Mouse (Mus musculus): ENCODE measurements around the gene Acsl3. TPM values are rescaled to one million over a fixed set of nuclear protein-coding genes. Genes with fewer than 3 reads are reported as not detected.

The Acsl3 gene
- total and polyA plus RNA-seq, 3 experiments, result 2.6 to 6.6 (median 4.4) TPM

GRCm38 (mm10) chr1:78725191-78725490 lies 67.5 kb downstream of the Acsl3 start:
- Histone ChIP-seq H3K27ac (no peak overlapping the region), H3K4me3 (no peak overlapping the region), H3K79me2 (replicated peaks; ENCODE audit: control insufficient read depth, insufficient read depth, low read length) (no peaks in the 10 kb centered on the region), H3K9ac (ENCODE audit: low read depth, low read length) (no peak overlapping the region), H3K27me3 (ENCODE audit: control insufficient read depth, insufficient read depth, low read length) (no peaks in the 10 kb centered on the region), H3K4me1 (ENCODE audit: control insufficient read depth, insufficient read depth, low read length) (0 out of 2 replicates have a peak, but pooled peaks cover 3% of the 10 kb centered on the region), H3K36me3 (ENCODE audit: control insufficient read depth, insufficient read depth, low read length) (no peaks in the 10 kb centered on the region)
- WGBS, result 43% methylated on average over 3 of the region's 3 CpGs
- DNase-seq, result no peak
- no peak for TF ChIP-seq POLR2A (IDR thresholded peaks at IDR 0.05; ENCODE audit: insufficient read depth, low read depth, low read length)
- no peak for TF ChIP-seq EP300 (IDR thresholded peaks at IDR 0.05; ENCODE audit: insufficient read depth, low read depth, low read length)
- TF ChIP-seq CTCF (IDR thresholded peaks at IDR 0.05), result no peak
- intact Hi-C loops (cut with DNase I), result no loop called here

- 42% methylated on average over 6 of the region's 6 CpGs for WGBS
- no peaks in the 10 kb centered on the region for H3K36me3 ChIP-seq (ENCODE audit: control insufficient read depth, insufficient read depth, low read length)
- no peak overlapping the region for H3K9ac ChIP-seq (ENCODE audit: low read depth, low read length)
- 0 out of 2 replicates have a peak, but pooled peaks cover 3% of the 10 kb centered on the region for H3K4me1 ChIP-seq (ENCODE audit: control insufficient read depth, insufficient read depth, low read length)
- TF ChIP-seq POLR2A (IDR thresholded peaks at IDR 0.05; ENCODE audit: insufficient read depth, low read depth, low read length) (no peak), CTCF (IDR thresholded peaks at IDR 0.05) (peak; percentile 25), EP300 (IDR thresholded peaks at IDR 0.05; ENCODE audit: insufficient read depth, low read depth, low read length) (no peak)
- H3K27ac ChIP-seq, result no peak overlapping the region
- no peaks in the 10 kb centered on the region for H3K27me3 ChIP-seq (ENCODE audit: control insufficient read depth, insufficient read depth, low read length)
- H3K79me2 ChIP-seq (replicated peaks; ENCODE audit: control insufficient read depth, insufficient read depth, low read length), result no peaks in the 10 kb centered on the region
- intact Hi-C loops (cut with DNase I), result no loop called here
- no peak overlapping the region for H3K4me3 ChIP-seq
- DNase-seq, result no peak
These were observed 68.1 kb downstream of the Acsl3 start for GRCm38 (mm10) chr1:78725617-78726223.

GRCm38 (mm10) chr1:78730114-78730720 lies 72.6 kb downstream of the Acsl3 start:
- H3K36me3 ChIP-seq (ENCODE audit: control insufficient read depth, insufficient read depth, low read length), result no peaks in the 10 kb centered on the region
- intact Hi-C loops (cut with DNase I), result no loop called here
- H3K79me2 ChIP-seq (replicated peaks; ENCODE audit: control insufficient read depth, insufficient read depth, low read length), result no peaks in the 10 kb centered on the region
- H3K9ac ChIP-seq (ENCODE audit: low read depth, low read length), result no peak overlapping the region
- TF ChIP-seq EP300 (IDR thresholded peaks at IDR 0.05; ENCODE audit: insufficient read depth, low read depth, low read length), result no peak
- TF ChIP-seq POLR2A (IDR thresholded peaks at IDR 0.05; ENCODE audit: insufficient read depth, low read depth, low read length), result no peak
- no peak for TF ChIP-seq CTCF (IDR thresholded peaks at IDR 0.05)
- H3K27ac ChIP-seq, result no peak overlapping the region
- no peaks in the 10 kb centered on the region for H3K27me3 ChIP-seq (ENCODE audit: control insufficient read depth, insufficient read depth, low read length)
- DNase-seq, result no peak
- H3K4me3 ChIP-seq, result no peak overlapping the region
- 80% methylated on average over 9 of the region's 9 CpGs for WGBS
- 0 out of 2 replicates have a peak, but pooled peaks cover 6% of the 10 kb centered on the region for H3K4me1 ChIP-seq (ENCODE audit: control insufficient read depth, insufficient read depth, low read length)

GRCm38 (mm10) chr1:78732290-78732689 lies 74.7 kb downstream of the Acsl3 start:
- Histone ChIP-seq H3K79me2 (replicated peaks; ENCODE audit: control insufficient read depth, insufficient read depth, low read length) (no peaks in the 10 kb centered on the region), H3K4me1 (ENCODE audit: control insufficient read depth, insufficient read depth, low read length) (0 out of 2 replicates have a peak, but pooled peaks cover 2% of the 10 kb centered on the region), H3K27ac (no peak overlapping the region), H3K27me3 (ENCODE audit: control insufficient read depth, insufficient read depth, low read length) (no peaks in the 10 kb centered on the region), H3K36me3 (ENCODE audit: control insufficient read depth, insufficient read depth, low read length) (no peaks in the 10 kb centered on the region), H3K4me3 (no peak overlapping the region), H3K9ac (ENCODE audit: low read depth, low read length) (no peak overlapping the region)
- TF ChIP-seq POLR2A (IDR thresholded peaks at IDR 0.05; ENCODE audit: insufficient read depth, low read depth, low read length) (no peak), EP300 (IDR thresholded peaks at IDR 0.05; ENCODE audit: insufficient read depth, low read depth, low read length) (no peak), CTCF (IDR thresholded peaks at IDR 0.05) (no peak)
- no peak for DNase-seq
- WGBS, result 89% methylated on average over 9 of the region's 9 CpGs
- intact Hi-C loops (cut with DNase I), result no loop called here

- Histone ChIP-seq H3K27ac (peak overlapping the region; percentile 17; the same call in 1 of the 2 replicates), H3K79me2 (replicated peaks; ENCODE audit: control insufficient read depth, insufficient read depth, low read length) (no peaks in the 10 kb centered on the region), H3K9ac (ENCODE audit: low read depth, low read length) (no peak overlapping the region), H3K27me3 (ENCODE audit: control insufficient read depth, insufficient read depth, low read length) (no peaks in the 10 kb centered on the region), H3K4me3 (no peak overlapping the region), H3K4me1 (ENCODE audit: control insufficient read depth, insufficient read depth, low read length) (0 out of 2 replicates have a peak, but pooled peaks cover 2% of the 10 kb centered on the region), H3K36me3 (ENCODE audit: control insufficient read depth, insufficient read depth, low read length) (no peaks in the 10 kb centered on the region)
- intact Hi-C loops (cut with DNase I), result no loop called here
- DNase-seq, result no peak
- TF ChIP-seq POLR2A (IDR thresholded peaks at IDR 0.05; ENCODE audit: insufficient read depth, low read depth, low read length) (no peak), CTCF (IDR thresholded peaks at IDR 0.05) (peak; percentile 10; the same call in 1 of the 2 replicates)
- WGBS, result 43% methylated on average over 17 of the region's 17 CpGs
These were observed 76.8 kb downstream of the Acsl3 start for GRCm38 (mm10) chr1:78734261-78735000.

GRCm38 (mm10) chr1:78737646-78738045 lies 80.0 kb downstream of the Acsl3 start:
- no peak for TF ChIP-seq POLR2A (IDR thresholded peaks at IDR 0.05; ENCODE audit: insufficient read depth, low read depth, low read length)
- TF ChIP-seq EP300 (IDR thresholded peaks at IDR 0.05; ENCODE audit: insufficient read depth, low read depth, low read length), result no peak
- no peak for TF ChIP-seq CTCF (IDR thresholded peaks at IDR 0.05)
- Histone ChIP-seq H3K27me3 (ENCODE audit: control insufficient read depth, insufficient read depth, low read length) (no peaks in the 10 kb centered on the region), H3K9ac (ENCODE audit: low read depth, low read length) (no peak overlapping the region), H3K27ac (no peak overlapping the region), H3K4me1 (ENCODE audit: control insufficient read depth, insufficient read depth, low read length) (0 out of 2 replicates have a peak, but pooled peaks cover 2% of the 10 kb centered on the region), H3K79me2 (replicated peaks; ENCODE audit: control insufficient read depth, insufficient read depth, low read length) (no peaks in the 10 kb centered on the region), H3K36me3 (ENCODE audit: control insufficient read depth, insufficient read depth, low read length) (no peaks in the 10 kb centered on the region), H3K4me3 (no peak overlapping the region)
- intact Hi-C loops (cut with DNase I), result no loop called here
- 73% methylated on average over 5 of the region's 5 CpGs for WGBS
- no peak for DNase-seq
